Mouse (Mus musculus): ENCODE data around the gene Ntng2. TPM values are rescaled to one million over a fixed set of nuclear protein-coding genes. Genes with fewer than 3 reads are reported as not detected.
A peak's percentile ranks its signal among the peaks of the same experiment; 100 is the strongest.

Gene Ntng2
- total and polyA plus RNA-seq, 3 experiments: 0.53 to 3.8 TPM; not detected in 1

DNA sequence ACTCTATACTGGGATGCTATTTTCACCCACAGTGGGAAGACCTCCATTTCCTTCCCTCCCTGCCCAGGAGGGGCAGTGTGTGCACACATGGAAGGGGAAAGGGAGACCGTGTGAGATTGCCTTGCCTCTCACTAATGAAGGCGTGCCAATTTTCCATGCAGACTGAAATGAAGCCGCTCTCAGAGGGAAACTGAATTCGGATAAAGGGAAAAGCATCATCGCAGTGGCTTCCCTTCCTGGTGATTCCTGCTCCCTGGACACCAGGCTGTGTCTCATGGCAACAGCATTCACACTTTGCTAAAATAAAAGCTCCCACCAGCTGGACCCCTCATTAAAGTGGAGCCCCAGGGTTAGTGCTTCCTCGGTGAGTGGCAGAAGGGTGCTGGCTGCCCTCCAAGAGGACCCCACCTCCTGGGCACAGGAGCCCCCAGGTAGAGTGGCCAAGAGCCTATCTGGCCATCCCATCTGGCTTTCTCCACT is 9.7 kb upstream of the Ntng2 start:
- dilution Hi-C loops (cut with MboI; ENCODE audit: extremely low pct_ligation_motif_present, extremely low pct_unique_long_range_greater_than_20kb, low sequenced_read_pairs): no loop called here
- H3K79me2 ChIP-seq (replicated peaks; ENCODE audit: control insufficient read depth, extremely low read depth, insufficient read depth, poor library complexity, severe bottlenecking): no peaks in the 10 kb centered on the region
- H3K4me1 ChIP-seq (ENCODE audit: control insufficient read depth in 1 of 2, insufficient read depth in 2 of 2): peaks cover 12 to 14% of the 10 kb centered on the region in 2 experiments
- in situ Hi-C loops (cut with MboI; ENCODE audit: low pct_ligation_motif_present, low pct_unique_long_range_greater_than_20kb, low sequenced_read_pairs): no loop called here
- no peak overlapping the region for H3K27ac ChIP-seq (ENCODE audit: insufficient read depth, low read depth)
- peaks cover 90% of the 10 kb centered on the region for H3K27me3 ChIP-seq (replicated peaks)
- no peak overlapping the region for H3K4me2 ChIP-seq (ENCODE audit: insufficient read depth, low read depth, poor library complexity, severe bottlenecking)
- H3K36me3 ChIP-seq (replicated peaks in 1 of 2; ENCODE audit: control insufficient read depth in 1 of 2, insufficient read depth in 1 of 2, low read length in 1 of 2): no peaks in the 10 kb centered on the region
- no peak overlapping the region for H3K9ac ChIP-seq (ENCODE audit: insufficient read depth, low read depth)
- no peaks in the 10 kb centered on the region for H3K9me3 ChIP-seq (replicated peaks; ENCODE audit: low read length)
- H3K4me3 ChIP-seq (replicated peaks in 1 of 3; ENCODE audit: low read depth in 2 of 3, low read length in 2 of 3, poor library complexity in 1 of 3): no peak overlapping the region
- no peak for DNase-seq (ENCODE audit: extremely low read depth)
- TF ChIP-seq E2F4 (IDR thresholded peaks at IDR 0.05; ENCODE audit: insufficient replicate concordance, low read depth, low read length): no peak

DNA sequence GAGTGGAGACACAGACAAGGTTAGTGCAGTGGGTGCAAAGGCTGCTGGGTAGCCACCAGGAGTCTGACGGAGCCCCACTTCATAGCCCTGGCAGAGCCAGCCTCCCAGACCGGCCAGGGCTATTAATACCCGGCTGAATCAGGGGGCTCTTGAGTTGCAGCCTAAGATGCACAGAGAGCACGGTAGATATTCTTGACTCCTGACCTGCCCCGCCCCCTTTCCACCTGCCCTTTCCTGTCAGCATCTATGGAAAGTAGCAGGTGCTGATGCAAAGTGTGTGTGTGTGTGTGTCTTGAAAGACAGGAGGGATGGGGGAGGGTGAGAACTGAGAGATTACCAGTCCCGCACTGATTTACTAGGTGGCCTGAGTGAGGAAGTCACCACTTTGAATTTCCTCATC is 8.3 kb upstream of the Ntng2 start:
- no peaks in the 10 kb centered on the region for H3K79me2 ChIP-seq (replicated peaks; ENCODE audit: control insufficient read depth, extremely low read depth, insufficient read depth, poor library complexity, severe bottlenecking)
- dilution Hi-C loops (cut with MboI; ENCODE audit: extremely low pct_ligation_motif_present, extremely low pct_unique_long_range_greater_than_20kb, low sequenced_read_pairs) (no loop called here), in situ Hi-C loops (cut with MboI; ENCODE audit: low pct_ligation_motif_present, low pct_unique_long_range_greater_than_20kb, low sequenced_read_pairs) (no loop called here)
- H3K9ac ChIP-seq (ENCODE audit: insufficient read depth, low read depth): no peak overlapping the region
- H3K4me3 ChIP-seq (replicated peaks in 1 of 3; ENCODE audit: low read depth in 2 of 3, low read length in 2 of 3, poor library complexity in 1 of 3): no peak overlapping the region
- peaks cover 92% of the 10 kb centered on the region for H3K27me3 ChIP-seq (replicated peaks)
- H3K36me3 ChIP-seq (replicated peaks in 1 of 2; ENCODE audit: control insufficient read depth in 1 of 2, insufficient read depth in 1 of 2, low read length in 1 of 2): no peaks in the 10 kb centered on the region
- H3K4me2 ChIP-seq (ENCODE audit: insufficient read depth, low read depth, poor library complexity, severe bottlenecking): peak overlapping the region; percentile 11; the same call in 1 of the 2 replicates
- TF ChIP-seq IRF4 (IDR thresholded peaks at IDR 0.05; ENCODE audit: low read depth, low read length) (0 out of 2 replicates have a peak, but pooled peaks have one; percentile 12), EP300 (IDR thresholded peaks at IDR 0.05; ENCODE audit: low read length) (peak; percentile 8; the same call in 1 of the 2 replicates), BHLHE40 (IDR thresholded peaks at IDR 0.05; ENCODE audit: low read depth, low read length) (0 out of 2 replicates have a peak, but pooled peaks have one; percentile 39), TCF12 (IDR thresholded peaks at IDR 0.05; ENCODE audit: low read depth, low read length) (peak; percentile 37; the same call in 1 of the 2 replicates), CHD2 (IDR thresholded peaks at IDR 0.05; ENCODE audit: low read length) (peak; percentile 69), RCOR1 (conservative IDR thresholded peaks at IDR 0.05; ENCODE audit: low read depth, low read length) (no peak)
- peaks cover 12 to 14% of the 10 kb centered on the region in 2 experiments for H3K4me1 ChIP-seq (ENCODE audit: control insufficient read depth in 1 of 2, insufficient read depth in 2 of 2)
- peak; percentile 33 for DNase-seq (ENCODE audit: extremely low read depth)
- H3K9me3 ChIP-seq (replicated peaks; ENCODE audit: low read length): no peaks in the 10 kb centered on the region
- H3K27ac ChIP-seq (ENCODE audit: insufficient read depth, low read depth): no peak overlapping the region

- no peak overlapping the region for H3K27ac ChIP-seq (ENCODE audit: insufficient read depth, low read depth)
- peak overlapping the region in 1 of 3 experiments; percentile 60 for H3K4me3 ChIP-seq (replicated peaks in 1 of 3; ENCODE audit: low read depth in 2 of 3, low read length in 2 of 3, poor library complexity in 1 of 3)
- dilution Hi-C loops (cut with MboI; ENCODE audit: extremely low pct_ligation_motif_present, extremely low pct_unique_long_range_greater_than_20kb, low sequenced_read_pairs): no loop called here
- H3K36me3 ChIP-seq (replicated peaks in 1 of 2; ENCODE audit: control insufficient read depth in 1 of 2, insufficient read depth in 1 of 2, low read length in 1 of 2): no peaks in the 10 kb centered on the region
- H3K4me1 ChIP-seq (ENCODE audit: control insufficient read depth in 1 of 2, insufficient read depth in 2 of 2): peaks cover 4 to 19% of the 10 kb centered on the region in 2 experiments; a peak in 3 of 4 replicates
- H3K9ac ChIP-seq (ENCODE audit: insufficient read depth, low read depth): peak overlapping the region; percentile 53; the same call in 1 of the 2 replicates
- DNase-seq (ENCODE audit: extremely low read depth): no peak
- peak overlapping the region; percentile 60; the same call in 1 of the 2 replicates for H3K4me2 ChIP-seq (ENCODE audit: insufficient read depth, low read depth, poor library complexity, severe bottlenecking)
- H3K9me3 ChIP-seq (replicated peaks; ENCODE audit: low read length): no peaks in the 10 kb centered on the region
- H3K27me3 ChIP-seq (replicated peaks): peaks cover 95% of the 10 kb centered on the region
- no peaks in the 10 kb centered on the region for H3K79me2 ChIP-seq (replicated peaks; ENCODE audit: control insufficient read depth, extremely low read depth, insufficient read depth, poor library complexity, severe bottlenecking)
- no peak for TF ChIP-seq CHD1 (IDR thresholded peaks at IDR 0.05; ENCODE audit: low read depth, low read length)
- TF ChIP-seq NRF1 (IDR thresholded peaks at IDR 0.05; ENCODE audit: low read depth, low read length): no peak
- TF ChIP-seq TBP (conservative IDR thresholded peaks at IDR 0.05; ENCODE audit: low read depth, low read length): no peak
- TF ChIP-seq GABPA (IDR thresholded peaks at IDR 0.05; ENCODE audit: insufficient replicate concordance, low read depth, low read length): no peak
- no peak for TF ChIP-seq USF2 (conservative IDR thresholded peaks at IDR 0.05; ENCODE audit: low read depth, low read length)
- TF ChIP-seq POLR2AphosphoS2 (IDR thresholded peaks at IDR 0.05; ENCODE audit: low read depth, low read length): no peak
- peak in 1 of 2 experiments; percentile 25; a peak in 1 of 4 replicates for TF ChIP-seq CTCF (conservative IDR thresholded peaks at IDR 0.05 in 1 of 2, IDR thresholded peaks at IDR 0.05 in 1 of 2; ENCODE audit: low read depth in 2 of 2, low read length in 2 of 2)
- TF ChIP-seq UBTF (IDR thresholded peaks at IDR 0.05; ENCODE audit: low read depth, low read length): no peak
- TF ChIP-seq TCF12 (IDR thresholded peaks at IDR 0.05; ENCODE audit: low read depth, low read length): no peak
- in situ Hi-C loops (cut with MboI; ENCODE audit: low pct_ligation_motif_present, low pct_unique_long_range_greater_than_20kb, low sequenced_read_pairs): no loop called here
Observed at GRCm38 (mm10) chr2:29253205-29253865, 530 bp upstream of the Ntng2 start.

Measured in CH12.LX (cell line).